Mouse (Mus musculus): ENCODE measurements around the gene Runx2. TPM values are rescaled to one million over a fixed set of nuclear protein-coding genes. Genes with fewer than 3 reads are reported as not detected.

The Runx2 gene
- total RNA-seq, 2 experiments from 2014 or later = 12.3 to 15.8 TPM

DNA sequence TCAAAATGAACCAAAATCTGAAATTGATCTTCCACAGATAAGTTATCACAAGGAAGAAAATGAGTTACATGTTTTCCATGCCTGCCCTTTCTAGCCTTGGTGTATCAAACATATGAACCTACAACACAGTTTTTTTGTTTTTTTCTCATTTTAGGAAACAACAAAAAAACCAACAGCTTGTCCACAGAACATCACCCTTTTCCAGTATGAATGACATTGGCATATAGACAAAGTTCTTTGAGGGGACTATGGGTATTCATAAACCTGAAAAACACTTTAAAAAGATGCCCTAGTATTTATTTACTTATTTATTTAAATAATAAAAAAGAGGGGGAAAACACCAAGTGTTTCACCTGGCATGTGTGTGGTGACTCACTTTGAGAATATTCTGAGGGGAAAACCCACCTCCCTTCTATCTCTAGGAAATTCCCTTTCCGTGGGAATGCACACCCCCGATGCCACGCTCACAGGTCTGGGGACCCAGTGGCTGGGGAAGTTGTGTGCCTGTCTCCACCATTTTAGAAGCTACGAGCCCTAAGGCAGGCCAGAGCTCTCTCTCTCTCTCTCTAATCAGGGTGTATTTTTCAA lies 249.9 kb downstream of the Runx2 start:
- DNase-seq (ENCODE audit: extremely low spot score in 1 of 2, low spot score in 2 of 2) = no peak
- Histone ChIP-seq H3K27ac (no peak overlapping the region), H3K4me3 (no peak overlapping the region)
- no peak for TF ChIP-seq CTCF (IDR thresholded peaks at IDR 0.05)
- intact Hi-C loops (cut with DNase I) = no loop called here

GRCm38 (mm10) chr17:44560016-44560415 lies 254.6 kb downstream of the Runx2 start:
- Histone ChIP-seq H3K27ac (no peak overlapping the region), H3K4me3 (no peak overlapping the region)
- TF ChIP-seq CTCF (IDR thresholded peaks at IDR 0.05) = no peak
- intact Hi-C loops (cut with DNase I) = no loop called here
- DNase-seq (ENCODE audit: extremely low spot score in 1 of 2, low spot score in 2 of 2) = no peak

DNA sequence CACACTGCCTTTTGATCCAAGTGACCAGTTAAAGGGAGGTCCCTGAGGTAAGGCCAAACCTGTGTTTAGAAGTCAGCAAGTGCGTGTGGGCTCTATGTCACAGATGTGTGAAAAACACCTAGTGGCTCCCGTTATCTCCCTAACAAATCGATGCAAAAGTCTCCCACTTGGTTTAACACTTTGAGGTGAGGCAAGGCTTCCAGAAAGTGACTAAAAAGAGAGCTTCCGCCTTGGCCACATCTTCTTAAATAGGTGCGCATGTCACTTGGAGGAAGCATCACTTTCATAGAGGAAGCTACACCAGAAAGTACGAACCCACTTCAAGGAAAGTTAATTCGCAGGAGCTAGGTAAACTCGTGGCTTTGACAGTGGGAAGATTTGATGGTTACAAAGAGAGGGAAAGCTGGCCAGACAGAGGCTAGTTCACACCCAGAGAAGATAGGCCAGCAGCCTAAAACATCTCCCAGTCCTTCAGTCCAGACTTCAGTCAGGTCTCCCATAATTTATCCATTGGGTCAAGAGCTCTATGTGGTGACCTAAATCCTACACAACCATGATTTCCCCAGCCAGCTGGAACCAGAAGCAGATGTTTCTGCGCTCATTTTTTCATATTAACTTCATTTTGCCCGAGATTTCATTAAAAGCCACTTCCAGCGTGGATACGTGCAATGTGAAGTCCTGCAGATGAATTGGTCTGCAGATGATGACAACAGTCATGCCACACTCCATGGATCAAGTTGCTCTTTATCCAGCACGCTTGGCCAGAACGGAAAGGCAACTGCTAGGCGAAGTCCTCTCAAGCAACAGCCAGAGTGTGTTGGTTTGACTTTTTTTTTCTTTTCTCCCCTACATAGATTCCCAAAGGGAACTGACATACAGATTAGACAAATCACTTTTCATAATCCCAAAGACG lies 257.1 kb downstream of the Runx2 start:
- Histone ChIP-seq H3K27ac (no peak overlapping the region), H3K4me3 (no peak overlapping the region)
- TF ChIP-seq CTCF (IDR thresholded peaks at IDR 0.05) = no peak
- intact Hi-C loops (cut with DNase I) = no loop called here
- no peak for DNase-seq (ENCODE audit: extremely low spot score in 1 of 2, low spot score in 2 of 2)

GRCm38 (mm10) chr17:44554941-44555340 lies 259.7 kb downstream of the Runx2 start:
- Histone ChIP-seq H3K4me3 (no peak overlapping the region), H3K27ac (no peak overlapping the region)
- intact Hi-C loops (cut with DNase I) = no loop called here
- no peak for DNase-seq (ENCODE audit: extremely low spot score in 1 of 2, low spot score in 2 of 2)
- TF ChIP-seq CTCF (IDR thresholded peaks at IDR 0.05) = no peak

DNA sequence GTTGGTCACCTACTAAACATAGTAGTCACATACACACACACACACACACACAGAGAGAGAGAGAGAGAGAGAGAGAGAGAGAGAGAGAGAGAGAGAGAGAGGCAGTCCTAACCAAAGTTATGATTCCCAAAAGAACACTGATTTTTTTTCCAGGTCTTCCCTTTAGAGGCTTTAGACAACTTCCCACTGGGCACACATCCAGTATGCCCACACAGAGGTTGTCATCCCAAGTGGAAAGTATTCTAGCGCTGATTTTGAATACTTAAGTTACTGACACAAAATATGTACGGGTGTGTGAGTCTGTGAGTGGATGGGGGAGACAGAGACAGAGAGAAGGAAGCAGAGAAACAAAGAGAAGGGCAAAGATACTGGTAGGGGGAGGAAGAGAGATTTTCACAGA lies 265.0 kb downstream of the Runx2 start:
- DNase-seq (ENCODE audit: extremely low spot score in 1 of 2, low spot score in 2 of 2) = no peak
- intact Hi-C loops (cut with DNase I) = no loop called here
- Histone ChIP-seq H3K27ac (no peak overlapping the region), H3K4me3 (no peak overlapping the region)
- no peak for TF ChIP-seq CTCF (IDR thresholded peaks at IDR 0.05)

GRCm38 (mm10) chr17:44547922-44548321 lies 266.7 kb downstream of the Runx2 start:
- Histone ChIP-seq H3K27ac (no peak overlapping the region), H3K4me3 (no peak overlapping the region)
- no peak for DNase-seq (ENCODE audit: extremely low spot score in 1 of 2, low spot score in 2 of 2)
- TF ChIP-seq CTCF (IDR thresholded peaks at IDR 0.05) = no peak
- intact Hi-C loops (cut with DNase I) = no loop called here

GRCm38 (mm10) chr17:44546801-44547200 lies 267.8 kb downstream of the Runx2 start:
- Histone ChIP-seq H3K4me3 (no peak overlapping the region), H3K27ac (no peak overlapping the region)
- intact Hi-C loops (cut with DNase I) = no loop called here
- DNase-seq (ENCODE audit: extremely low spot score in 1 of 2, low spot score in 2 of 2) = no peak
- TF ChIP-seq CTCF (IDR thresholded peaks at IDR 0.05) = no peak

- DNase-seq (ENCODE audit: extremely low spot score in 1 of 2, low spot score in 2 of 2) = no peak
- intact Hi-C loops (cut with DNase I) = no loop called here
- no peak for TF ChIP-seq CTCF (IDR thresholded peaks at IDR 0.05)
- Histone ChIP-seq H3K4me3 (no peak overlapping the region), H3K27ac (no peak overlapping the region)
These were observed 269.3 kb downstream of the Runx2 start for GRCm38 (mm10) chr17:44545141-44545813.

- no peak overlapping the region for H3K4me3 ChIP-seq
- no peak for TF ChIP-seq CTCF (IDR thresholded peaks at IDR 0.05)
- intact Hi-C loops (cut with DNase I) = no loop called here
- DNase-seq (ENCODE audit: extremely low spot score in 1 of 2, low spot score in 2 of 2) = no peak
- H3K27ac ChIP-seq = no peak overlapping the region
These were observed 271.9 kb downstream of the Runx2 start for GRCm38 (mm10) chr17:44542706-44543105.

- Histone ChIP-seq H3K27ac (no peak overlapping the region), H3K4me3 (no peak overlapping the region)
- DNase-seq (ENCODE audit: extremely low spot score in 1 of 2, low spot score in 2 of 2) = no peak
- TF ChIP-seq CTCF (IDR thresholded peaks at IDR 0.05) = no peak
- intact Hi-C loops (cut with DNase I) = no loop called here
These were observed 273.9 kb downstream of the Runx2 start for GRCm38 (mm10) chr17:44540699-44541098.

- intact Hi-C loops (cut with DNase I) = no loop called here
- no peak for DNase-seq (ENCODE audit: extremely low spot score in 1 of 2, low spot score in 2 of 2)
- Histone ChIP-seq H3K27ac (no peak overlapping the region), H3K4me3 (no peak overlapping the region)
- TF ChIP-seq CTCF (IDR thresholded peaks at IDR 0.05) = no peak
These were observed 275.7 kb downstream of the Runx2 start for GRCm38 (mm10) chr17:44538921-44539320.

DNA sequence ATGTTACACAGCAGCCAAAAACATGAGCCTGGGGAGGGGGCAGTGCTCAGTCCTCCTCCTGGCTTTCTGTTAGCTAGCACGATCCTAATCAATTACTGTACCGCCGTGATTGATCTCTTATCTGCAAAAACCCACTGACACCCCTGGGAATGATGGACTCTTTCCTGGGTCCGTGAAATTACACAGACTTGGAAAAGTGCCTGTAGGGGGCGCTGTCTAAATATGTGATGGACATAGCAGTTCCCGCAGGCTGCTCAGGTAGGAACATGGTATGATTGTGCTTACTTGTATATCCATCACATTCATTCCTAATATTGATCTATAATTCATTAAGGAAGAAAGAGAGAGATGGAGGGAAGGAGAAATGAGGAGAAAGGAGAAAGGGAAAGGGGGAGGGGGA lies 284.6 kb downstream of the Runx2 start:
- H3K27ac ChIP-seq = no peak overlapping the region
- no peak overlapping the region for H3K4me3 ChIP-seq
- TF ChIP-seq CTCF (IDR thresholded peaks at IDR 0.05) = peak; percentile 53
- DNase-seq (ENCODE audit: extremely low spot score in 1 of 2, low spot score in 2 of 2) = no peak
- intact Hi-C loops (cut with DNase I) = loop anchor here (10.0 kb wide), 1 partner anchor 725 kb away; no protein-coding TSS in a partner anchor
